Mouse (Mus musculus) small intestine, adult 2 months (tissue): Measurements from ENCODE around the gene Vmn2r117.
"Not testable (repeated sequence)": the region's sequence is repeated elsewhere in the genome, so short reads cannot be mapped to it uniquely, and the experiment has no call there.

Source experiments
- CTCF ChIP-seq: fragments of 200-500 bp; IDR thresholded peaks from 2 replicates; pipeline ENCODE4 v1.5.1; 2012; ENCODE audit warnings: low read depth, mild to moderate bottlenecking, control low read depth, inconsistent platforms, low read length, moderate library complexity, mixed read lengths; ENCODE audit not compliant: insufficient replicate concordance, insufficient read length; ENCODE audit errors: extremely low read depth
- POLR2A ChIP-seq: fragments of 200-500 bp; IDR thresholded peaks from 2 replicates; pipeline ENCODE4 v1.6.1; 2012; ENCODE audit warnings: low read depth, mild to moderate bottlenecking, control low read depth, inconsistent platforms, low read length, moderate library complexity

- not testable (repeated sequence) for TF ChIP-seq CTCF, POLR2A
Observed at GRCm38 (mm10) chr17:23479599-23479998, at the start of gene Vmn2r117.
